Mouse (Mus musculus) ZHBTc4 (cell line): ENCODE results near the gene Gm28961.
"Not testable (repeated sequence)": the region's sequence is repeated elsewhere in the genome, so short reads cannot be mapped to it uniquely, and the experiment has no call there.

Experiments
- DNase-seq: peaks from one replicate; pipeline ENCODE4 v3.0.0-alpha.2; 2011; ENCODE audit warnings: low read depth, low spot score

Gene Gm28961

DNA sequence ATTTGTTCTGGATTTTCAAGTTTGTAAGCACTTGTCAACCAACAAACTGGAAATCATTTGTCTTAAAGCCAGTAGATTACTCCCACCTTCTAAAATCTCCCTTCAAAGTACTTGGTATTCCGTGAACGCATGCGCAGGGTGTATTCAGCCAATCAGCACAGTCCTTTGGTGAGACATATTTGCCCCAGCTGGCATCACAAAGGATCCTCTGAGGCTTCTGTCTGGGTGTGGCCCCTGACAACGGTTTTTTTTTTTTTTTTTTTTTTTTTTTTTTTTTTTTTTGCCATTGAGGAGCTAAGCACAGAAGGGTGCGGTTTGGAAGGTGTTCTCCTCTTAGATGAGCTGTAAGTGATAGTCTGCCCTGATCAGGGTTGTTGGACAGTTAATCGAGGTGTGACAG is at the start of gene Gm28961:
Gm28961 (plus strand) TSS at position 301 of the 400 bp plus-strand sequence.
- not testable (repeated sequence) for DNase-seq
